Mouse (Mus musculus): ENCODE results near the gene Nemp1.
"Not testable (repeated sequence)": the region's sequence is repeated elsewhere in the genome, so short reads cannot be mapped to it uniquely, and the experiment has no call there.

The Nemp1 gene

DNA sequence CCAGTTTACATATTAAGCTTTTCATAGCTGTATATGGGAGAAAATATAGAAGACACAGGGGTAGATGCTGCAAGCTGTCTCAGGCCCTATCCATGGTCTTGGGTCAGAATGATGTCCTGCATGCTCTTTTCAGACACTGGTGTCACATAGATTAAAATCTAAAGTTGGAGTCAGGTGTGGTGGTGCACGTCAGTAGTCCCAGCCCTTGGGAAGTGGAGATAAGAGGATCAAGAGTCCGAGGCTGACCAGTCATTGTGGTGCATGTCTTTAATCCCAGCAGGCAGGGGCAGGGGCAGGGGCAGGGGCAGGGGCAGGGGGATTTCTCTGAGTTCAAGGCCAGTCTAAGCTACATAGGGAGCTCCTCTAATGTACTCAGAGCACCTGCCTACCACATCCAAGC, 20.9 kb upstream of the Nemp1 start:
- no peak for DNase-seq (ENCODE audit: low read depth, low spot score)

DNA sequence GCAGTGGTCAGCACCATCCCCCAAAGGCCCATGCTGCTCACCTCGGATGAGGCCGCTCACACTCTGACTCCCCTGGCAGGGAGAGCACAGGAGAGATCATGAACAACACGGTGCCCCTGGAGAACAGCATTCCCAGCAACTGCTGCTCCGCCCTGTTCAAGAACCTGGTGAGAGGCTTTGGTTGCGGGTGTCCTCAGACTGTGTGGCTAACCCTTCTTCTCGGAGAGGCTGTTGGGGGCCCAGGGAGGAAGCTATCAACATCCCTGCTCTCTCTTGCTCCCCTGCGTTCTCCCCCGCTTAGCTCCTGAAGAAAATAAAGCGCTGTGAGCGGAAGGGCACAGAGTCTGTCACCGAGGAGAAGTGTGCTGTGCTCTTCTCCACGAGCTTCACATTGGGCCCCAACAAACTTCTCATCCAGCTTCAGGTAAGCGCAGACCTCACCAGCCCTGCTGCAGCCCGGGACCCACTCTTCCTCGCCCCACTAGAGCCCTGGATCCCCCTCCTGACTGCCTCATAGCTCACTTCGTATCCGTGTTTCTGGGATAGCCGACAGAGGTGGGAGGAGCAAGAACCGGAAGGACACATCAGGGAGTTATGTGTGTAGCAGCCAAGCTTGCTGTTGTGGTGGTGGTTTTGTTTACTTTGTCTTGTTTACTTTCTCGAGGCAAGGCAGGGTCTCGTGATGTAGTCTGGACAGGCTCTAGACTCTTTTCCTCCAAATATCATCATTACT, 13.6 kb upstream of the Nemp1 start:
- peak; percentile 68 for DNase-seq (ENCODE audit: low read depth, low spot score)

DNA sequence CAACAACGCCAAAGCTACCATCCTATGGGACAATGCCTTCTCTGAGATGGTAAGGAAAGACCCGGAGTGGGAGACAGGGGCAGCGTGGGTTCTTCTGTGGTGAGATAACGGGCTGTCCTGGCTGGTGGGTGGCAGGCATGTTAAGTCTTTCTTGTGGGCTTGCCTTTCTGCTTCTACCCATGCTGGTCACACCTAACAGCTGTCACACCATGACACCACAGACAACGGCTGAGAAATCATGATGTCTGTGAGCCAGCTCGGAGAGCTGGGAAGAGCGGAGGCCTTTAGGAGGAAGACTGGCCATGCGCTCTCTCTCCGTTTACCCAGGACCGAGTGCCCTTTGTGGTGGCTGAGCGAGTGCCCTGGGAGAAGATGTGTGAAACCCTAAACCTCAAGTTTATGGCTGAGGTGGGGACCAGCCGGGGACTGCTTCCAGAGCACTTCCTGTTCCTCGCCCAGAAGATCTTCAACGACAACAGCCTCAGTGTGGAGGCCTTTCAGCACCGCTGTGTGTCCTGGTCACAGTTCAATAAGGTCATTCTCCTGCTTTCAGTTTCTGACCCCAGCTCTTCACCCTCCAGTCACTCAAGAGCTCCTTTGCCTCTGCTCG, 11.6 kb upstream of the Nemp1 start:
- DNase-seq (ENCODE audit: low read depth, low spot score), result no peak

DNA sequence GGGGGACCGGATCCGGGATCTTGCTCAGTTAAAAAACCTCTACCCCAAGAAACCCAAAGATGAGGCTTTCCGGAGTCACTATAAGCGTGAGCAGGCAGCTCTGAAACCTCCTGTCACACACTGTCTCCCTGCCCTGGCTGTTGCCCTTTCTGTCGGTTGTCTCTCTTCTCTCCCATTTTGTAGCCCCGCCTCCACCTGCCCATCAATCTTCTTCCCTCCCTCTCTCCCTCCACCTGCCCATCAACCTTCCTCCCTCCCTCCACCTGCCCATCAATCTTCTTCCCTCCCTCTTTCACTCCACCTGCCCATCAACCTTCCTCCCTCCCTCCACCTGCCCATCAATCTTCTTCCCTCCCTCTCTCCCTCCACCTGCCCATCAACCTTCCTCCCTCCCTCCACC, 9.1 kb upstream of the Nemp1 start:
- DNase-seq (ENCODE audit: low read depth, low spot score), result not testable (repeated sequence)

DNA sequence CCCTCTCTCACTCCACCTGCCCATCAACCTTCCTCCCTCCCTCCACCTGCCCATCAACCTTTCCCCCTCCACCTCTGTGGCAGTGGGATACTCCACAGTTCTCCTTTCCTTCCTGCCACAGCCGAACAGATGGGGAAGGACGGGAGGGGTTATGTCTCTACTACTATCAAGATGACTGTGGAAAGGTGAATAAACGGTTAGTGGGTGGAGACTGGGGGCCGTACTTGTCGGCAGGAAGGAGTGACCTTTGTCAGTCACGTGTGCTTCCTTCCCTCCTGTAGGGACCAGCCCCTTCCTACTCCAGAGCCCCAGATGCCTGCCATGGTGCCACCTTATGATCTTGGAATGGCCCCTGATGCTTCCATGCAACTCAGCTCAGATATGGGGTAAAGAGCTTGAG, 8.6 kb upstream of the Nemp1 start:
- DNase-seq (ENCODE audit: low read depth, low spot score), result peak; percentile 88

DNA sequence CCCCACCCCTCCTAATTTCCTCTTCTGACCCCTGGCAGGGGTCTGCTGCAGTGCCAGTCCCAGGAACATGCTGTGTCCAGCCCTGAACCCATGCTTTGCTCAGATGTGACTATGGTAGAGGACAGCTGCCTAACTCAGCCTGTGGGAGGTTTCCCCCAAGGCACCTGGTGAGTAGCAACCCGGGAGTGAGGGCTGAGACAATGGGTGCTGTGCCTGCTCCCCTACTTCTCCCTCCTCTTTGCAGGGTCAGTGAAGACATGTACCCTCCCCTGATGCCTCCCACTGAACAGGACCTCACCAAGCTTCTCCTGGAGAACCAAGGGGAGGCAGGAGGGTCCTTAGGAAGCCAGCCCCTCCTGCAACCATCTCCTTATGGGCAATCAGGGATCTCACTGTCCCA, 7.2 kb upstream of the Nemp1 start:
- DNase-seq (ENCODE audit: low read depth, low spot score), result no peak

DNA sequence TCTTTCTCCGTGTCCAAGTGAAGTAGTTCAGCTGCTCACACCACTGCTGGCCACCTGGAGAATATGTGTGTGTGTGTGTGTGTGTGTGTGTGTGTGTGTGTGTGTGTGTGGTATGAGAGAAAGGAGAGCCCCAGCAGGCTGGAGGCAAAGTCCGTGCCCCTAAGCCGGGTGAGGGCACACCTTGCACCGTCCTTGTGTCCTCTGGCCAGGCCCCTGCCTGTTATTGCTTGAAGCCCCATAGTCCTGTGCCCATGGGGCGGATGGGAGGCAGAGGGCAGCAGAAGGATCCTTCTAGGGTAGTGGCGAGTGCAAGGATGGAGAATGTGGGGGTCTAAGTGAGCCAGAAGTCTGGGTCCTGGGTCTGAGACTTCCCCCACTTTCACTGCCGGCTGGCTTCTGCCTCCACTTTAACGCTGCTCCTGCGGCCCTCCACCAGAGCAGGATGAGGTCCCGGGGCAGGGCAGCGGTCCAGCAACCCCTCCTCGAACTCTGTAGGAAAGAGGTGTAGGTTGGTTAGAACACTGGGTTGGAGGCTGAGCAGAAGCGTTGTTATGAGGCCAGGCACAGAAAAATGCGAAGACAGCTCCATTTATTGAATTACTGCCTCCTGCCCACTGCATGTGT, 5.3 kb upstream of the Nemp1 start:
- DNase-seq (ENCODE audit: low read depth, low spot score), result no peak

DNA sequence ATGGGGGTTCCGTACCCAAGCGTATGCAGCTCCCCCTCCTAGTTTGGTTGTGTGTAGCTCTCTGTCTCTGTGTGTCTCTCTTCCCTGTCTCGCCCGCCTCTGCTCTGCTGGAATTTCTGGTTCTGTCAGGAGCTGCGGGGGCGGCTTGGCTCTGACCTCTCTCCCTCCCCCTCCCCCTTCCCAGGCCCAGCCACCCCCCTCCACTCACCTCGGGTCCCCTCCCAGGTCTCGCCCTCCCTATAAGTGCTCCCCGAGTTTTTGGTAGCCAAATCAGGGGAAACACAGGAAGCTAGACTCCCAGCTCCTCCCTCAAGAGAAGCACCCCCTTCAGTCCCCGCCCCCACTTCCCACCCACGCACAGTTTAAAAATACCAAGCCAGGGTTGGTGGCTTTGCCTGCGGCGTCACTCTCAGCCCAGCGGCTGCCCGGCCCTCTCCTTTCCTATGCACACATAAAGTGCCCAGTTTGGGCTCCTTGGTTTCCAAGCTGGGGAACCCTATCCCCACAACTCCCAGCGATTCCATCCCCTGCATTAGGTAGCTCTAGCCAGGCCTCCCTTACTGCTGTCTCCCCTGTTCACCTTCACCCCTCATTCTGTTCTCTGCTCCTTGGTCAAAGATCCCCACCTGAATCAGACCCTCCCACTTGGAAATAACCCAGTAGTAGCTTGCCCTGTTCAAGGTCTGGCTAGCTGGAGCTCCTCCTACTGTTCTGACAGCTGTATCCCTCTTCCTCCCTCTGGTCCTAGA, 4.6 kb upstream of the Nemp1 start:
- peak; percentile 60 for DNase-seq (ENCODE audit: low read depth, low spot score)

DNA sequence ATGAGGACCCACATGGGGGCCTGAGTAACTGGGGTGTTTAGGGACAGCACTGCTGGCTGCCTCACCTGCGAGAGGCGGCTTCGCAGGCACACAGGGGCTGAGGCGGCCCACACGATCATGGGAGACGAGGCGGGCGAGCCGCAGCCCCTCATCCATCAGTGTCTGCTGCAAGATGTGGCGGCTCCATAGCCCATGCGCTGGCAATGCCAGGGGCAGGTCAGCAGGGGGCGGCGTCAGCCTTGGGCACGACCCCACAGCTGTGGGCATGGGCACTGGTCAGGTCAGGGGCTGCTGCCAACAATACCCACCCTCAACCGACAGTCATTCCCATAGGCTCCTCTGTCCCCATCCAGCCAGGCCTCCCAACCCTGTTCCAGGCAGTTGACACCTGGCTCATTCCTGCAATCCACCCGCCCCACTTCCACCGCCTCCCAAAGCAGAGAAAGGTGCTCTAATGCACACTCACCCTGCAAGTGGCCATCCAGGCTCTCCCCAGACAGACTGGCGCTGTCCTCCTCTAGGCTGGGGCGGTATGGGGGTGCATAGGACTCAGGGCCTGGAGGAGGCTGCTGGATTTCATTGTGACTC, 3.9 kb upstream of the Nemp1 start:
- DNase-seq (ENCODE audit: low read depth, low spot score), result no peak

DNA sequence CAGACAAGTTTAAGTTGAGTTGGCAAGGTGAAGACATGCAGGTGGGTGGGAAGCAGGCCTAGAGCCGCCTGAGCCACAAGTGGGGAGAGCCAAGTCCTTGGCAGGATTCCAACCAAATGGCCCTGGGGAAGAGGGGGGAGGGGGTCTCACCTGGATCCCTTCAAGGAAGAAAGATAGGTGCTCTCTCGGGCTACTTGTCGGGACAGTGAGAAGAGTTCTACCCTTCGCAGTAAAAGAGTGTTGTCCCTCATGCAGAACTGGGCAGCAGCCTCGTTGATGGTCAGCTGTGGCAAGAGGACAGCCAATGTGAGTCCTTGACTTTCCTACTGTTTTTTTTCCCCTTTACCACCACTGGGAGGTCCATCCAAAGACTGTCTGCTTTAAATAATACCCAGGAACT, 3.1 kb upstream of the Nemp1 start:
- no peak for DNase-seq (ENCODE audit: low read depth, low spot score)

DNA sequence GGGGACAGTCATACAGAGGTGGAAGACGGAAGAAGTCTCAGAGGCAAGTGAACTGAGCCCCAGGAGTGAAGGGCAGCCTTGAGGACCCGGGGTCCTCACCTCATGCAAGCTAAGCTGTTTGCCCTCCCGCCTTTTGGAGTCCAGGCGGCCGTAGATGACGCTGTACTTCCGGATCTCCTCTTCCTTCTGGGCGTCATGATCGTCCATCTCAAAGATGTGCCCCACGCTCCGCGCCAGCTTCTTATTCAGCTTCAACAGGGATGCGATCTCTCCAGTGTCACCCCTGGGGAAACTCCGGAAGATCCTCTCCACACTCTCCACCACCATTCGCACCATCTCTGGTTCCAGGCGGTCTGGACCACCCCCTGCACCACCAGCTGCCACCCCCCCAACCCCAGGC, 2.5 kb upstream of the Nemp1 start:
- DNase-seq (ENCODE audit: low read depth, low spot score), result no peak

DNA sequence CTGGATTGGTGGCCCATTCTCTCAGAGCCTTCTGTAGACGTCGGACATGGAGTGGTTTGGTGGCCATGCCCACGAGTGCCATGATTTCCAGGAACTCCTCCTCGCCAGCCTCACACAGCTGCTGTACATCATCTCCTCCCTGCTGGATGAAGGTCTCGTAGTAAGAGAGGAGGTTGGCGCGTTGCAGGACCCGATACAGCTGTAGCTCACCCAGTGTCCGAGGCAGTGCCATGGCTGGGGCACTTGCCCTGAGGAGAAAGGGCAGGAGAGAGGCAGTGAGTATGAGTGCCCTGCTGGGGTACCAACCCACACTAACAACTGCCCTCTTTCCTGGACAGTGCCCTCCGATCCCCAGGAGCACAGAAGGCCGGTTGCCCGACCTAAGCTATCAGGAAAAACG, 1.8 kb upstream of the Nemp1 start:
- no peak for DNase-seq (ENCODE audit: low read depth, low spot score)

DNA sequence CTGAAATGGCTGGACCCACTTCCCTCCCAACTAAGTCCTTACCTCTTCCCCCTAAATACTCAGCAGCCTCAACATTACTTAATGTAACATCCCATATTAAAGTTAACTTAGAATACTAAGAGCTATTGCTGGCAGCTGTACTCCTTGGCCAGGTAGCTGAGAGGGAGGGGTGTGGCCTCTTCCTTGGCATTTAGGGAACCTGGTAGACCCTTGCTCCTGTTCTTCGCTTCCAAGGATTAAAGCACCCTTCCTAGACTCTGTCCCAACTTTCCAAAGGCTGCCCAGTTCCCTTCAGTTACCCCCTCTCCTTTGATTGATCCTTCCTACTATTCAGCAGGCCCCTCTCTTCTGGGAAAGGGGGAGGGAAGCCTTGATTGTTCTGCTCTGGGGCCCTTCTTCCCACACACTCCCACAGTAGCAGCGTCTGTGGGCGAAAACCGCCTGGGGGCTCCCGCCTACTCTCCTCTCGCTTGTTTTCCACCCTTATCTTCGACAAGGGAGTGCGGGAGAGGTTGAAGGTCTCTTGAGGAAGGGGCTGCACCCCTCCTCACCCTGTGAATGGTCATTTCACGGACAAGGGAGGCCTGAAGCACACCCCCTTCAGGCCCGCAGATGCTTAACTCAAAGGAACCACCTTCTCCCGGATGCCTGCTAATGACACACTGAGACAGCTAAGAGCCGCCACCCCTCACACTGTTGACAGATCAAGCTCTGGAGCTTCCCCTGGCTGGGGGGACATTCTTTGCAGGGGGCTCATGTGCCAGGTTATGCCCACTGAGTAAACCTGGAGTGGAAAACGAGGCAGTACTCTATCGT, 1.1 kb upstream of the Nemp1 start:
- peak; percentile 38 for DNase-seq (ENCODE audit: low read depth, low spot score)

DNA sequence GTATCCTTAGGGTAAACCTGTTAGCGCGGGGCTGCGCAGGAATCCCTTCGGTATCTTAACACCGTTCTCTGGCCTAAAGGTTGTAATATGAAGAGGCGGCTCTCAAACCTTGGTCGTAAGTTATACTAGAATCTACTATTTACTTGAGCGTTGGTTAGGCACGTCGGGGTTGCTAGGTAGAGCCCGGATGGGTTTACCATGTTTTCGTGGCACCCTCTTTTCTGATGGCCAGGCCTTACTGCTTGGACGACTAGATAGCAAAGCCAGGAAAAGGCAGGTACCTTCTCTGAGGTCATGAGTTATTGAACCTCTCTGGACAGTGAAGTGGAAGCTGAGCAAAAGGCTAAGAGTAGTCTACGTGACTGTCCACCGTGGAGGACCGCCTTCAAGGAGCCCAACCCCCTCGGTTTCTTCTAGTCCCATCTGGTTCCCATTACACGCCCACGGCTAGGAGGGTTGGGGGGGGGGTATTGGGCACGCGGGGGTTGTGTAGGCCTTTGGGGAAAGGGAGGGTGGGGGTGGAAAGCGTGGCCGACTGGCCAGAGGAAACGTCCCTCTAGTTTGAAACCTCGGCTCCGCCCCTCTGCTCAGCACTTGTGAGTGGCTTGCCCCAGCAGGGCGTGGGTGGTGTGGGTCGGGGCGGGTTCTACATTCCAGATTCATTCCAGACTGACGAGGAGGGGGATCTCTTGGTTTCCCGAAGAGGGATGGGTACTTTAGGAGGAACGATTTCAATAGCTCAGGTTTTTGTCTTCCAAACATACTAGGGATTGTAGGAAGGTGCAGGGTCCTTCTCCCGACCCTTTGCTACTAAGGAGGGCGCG, 780 bp downstream of the Nemp1 start:
- DNase-seq (ENCODE audit: low read depth, low spot score), result peak; percentile 97

DNA sequence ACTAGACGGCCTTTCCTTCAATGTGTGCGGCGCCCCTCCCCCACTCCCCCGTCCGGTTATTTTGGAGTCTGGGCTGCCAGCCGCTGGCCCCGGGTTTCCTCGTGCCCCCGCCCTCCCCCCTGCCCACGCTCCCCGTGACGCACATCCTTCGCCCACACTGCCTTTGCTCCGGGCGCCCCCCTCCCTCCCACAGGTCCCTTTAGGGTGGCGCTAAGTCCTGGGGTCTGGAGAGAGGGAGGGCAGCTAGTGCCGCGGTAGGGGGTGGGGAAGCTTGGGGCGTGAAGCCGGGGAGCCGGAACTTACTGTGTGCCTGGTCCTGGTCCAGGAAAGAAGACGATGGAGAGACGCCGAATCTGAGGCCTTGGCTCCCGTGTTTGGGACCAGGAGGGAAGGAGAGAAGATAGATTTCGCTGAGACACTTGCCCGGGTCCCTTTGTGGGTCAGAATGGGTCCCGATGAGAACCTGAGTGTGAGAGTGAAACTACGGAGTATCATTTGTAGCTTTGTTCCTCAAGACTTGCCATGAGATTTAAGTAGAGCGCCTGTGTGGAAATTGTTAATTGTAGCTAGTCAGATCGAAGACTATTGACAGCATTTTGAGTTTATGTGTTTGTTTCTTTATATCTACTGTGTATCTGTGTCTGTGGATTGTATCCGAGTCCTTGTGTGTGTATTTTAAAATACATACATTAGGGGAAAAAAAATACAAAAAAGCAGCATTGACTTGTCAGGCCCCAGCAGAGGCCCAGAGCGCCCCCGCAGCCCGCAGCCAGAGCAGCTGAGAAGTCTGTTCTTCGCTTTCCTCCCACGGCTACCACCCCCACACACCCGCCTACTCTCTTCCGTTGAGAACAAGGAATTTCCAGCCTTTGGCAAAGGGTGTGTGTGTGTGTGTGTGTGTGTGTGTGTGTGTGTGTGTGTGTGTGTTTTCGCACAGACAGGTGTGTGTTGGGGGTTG, 1.7 kb downstream of the Nemp1 start, which contains the start of gene Nab2:
TSS of gene Nab2 (minus strand) at position 476 of the 958 bp plus-strand sequence.
- peak; percentile 56 for DNase-seq (ENCODE audit: low read depth, low spot score)

DNA sequence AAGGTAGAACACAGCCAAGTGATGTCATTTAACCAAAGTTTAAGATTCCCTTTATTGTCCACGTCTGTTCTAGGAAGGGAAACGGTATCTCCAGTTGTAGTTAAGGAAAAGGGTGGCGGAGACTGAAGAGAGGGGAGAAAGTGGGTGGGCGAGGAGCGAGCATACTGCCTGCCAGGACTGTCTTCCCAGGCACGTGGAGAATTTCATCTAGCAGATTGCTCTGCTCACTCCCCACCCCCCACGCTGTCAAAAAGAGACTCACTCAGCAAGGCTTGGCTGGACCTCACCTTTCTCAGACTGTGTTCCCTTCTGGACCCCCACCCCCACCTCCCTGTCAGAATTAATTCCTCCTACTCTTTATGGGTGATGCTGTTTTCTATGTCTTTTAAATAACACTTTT, 2.5 kb downstream of the Nemp1 start:
- peak; percentile 30 for DNase-seq (ENCODE audit: low read depth, low spot score)

DNA sequence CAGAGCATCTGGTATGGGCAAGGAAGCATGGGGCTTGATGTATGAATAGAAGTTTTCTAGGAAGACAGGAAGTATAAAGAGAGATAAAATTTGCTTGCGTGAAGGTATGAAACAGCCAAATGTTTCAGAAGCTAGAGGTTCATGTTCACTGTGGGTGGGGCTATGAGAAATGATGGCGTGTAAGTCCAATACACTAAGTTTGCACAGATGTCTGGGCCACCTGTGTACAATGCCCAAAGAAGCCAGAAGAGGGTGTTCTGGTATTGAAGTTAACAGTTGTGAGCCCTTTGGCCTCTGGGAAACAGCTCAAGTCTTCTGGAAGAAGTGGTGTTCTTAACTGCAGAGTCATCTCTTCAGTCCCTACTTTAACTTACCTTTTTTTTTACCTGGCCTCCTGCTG, 3.5 kb downstream of the Nemp1 start:
- DNase-seq (ENCODE audit: low read depth, low spot score), result peak; percentile 48

DNA sequence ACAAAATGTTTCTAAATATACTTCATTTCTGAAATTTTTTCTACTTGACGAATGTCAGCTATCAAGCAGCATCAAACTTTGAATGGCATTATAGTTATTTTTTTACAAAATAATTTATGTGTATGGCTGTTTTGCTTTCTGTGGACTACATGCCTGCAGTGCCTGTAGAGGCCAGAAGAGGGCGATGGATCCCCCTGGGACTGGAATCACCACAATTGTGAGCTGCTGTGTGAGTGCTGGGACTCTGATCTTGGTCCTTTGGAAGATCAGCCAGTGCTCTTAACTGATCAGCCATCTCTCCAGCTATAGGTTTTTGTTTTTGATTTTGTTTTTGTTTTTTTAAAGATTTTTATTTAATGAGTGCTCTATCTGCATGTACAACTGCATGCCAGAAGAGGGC, 4.6 kb downstream of the Nemp1 start:
- peak; percentile 73 for DNase-seq (ENCODE audit: low read depth, low spot score)

DNA sequence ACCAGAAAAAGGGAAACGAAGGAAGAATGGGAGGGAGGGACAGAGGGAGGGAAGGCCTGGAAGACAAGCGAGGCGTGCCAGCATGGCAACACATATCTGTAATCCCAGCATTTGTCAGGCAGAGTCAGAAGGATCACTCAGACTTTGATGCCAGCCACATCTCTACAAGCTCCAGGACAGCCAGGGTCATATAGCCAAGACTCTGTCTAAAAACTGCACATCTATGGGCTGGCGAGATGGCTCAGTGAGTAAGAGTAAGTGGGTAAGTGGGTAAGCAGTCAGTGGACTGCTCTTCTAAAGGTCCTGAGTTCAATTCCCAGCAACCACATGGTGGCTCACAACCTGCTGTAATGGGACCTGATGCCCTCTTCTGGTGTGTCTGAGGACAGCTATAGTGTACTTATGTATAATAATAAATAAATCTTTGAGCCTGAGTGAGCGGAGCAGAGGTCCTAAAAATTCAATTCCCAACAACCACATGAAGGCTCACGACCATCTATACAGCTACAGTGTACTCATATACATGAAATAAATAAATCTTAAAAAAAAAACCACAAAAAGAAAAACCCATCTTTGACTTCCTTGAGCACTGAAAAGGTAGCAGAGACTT, 7.5 kb downstream of the Nemp1 start:
- no peak for DNase-seq (ENCODE audit: low read depth, low spot score)
